Mouse (Mus musculus): ENCODE data around the gene Obox8.

Gene Obox8

DNA sequence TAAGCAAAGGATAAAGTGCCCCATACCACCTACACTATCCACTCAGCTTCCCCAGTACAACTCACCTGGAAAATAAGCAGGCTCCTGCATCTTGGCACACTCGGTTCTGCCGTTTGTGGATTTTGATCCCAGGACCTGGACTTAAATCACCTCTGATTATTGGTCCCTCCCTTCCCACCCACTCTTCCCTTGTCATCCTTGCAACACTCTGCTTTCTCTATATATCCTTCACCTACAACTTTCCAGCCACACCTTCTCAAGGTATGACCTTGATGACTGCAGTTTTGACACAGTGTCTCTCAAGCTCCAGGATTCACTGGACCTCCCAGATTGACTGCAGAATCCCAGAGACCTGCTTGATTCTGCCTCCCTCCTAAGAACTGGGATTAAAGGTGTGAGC is at the start of gene Obox8:
Gene Obox8 (minus strand): TSS at position 101 of the 400 bp plus-strand sequence.
- DNase-seq (ENCODE audit: low read depth), result no peak

DNA sequence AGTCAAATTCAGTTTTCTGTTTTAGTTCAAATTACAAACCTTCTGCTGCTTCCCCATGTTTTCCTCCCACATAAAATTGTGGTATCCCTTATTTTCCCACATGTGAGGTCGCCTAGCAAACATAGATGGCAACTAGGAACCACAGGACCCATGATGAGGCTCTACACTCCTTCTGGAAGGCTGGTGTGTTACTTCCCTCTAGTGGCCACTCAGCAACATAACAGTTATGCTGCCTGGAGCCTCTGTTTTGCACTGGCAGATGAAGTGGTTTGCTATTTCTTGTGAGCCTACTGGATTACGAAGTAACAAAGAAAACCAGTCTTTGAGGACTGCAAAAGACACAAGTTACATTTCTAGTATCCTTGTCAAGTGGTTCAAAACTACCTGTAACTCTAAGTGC is 16.1 kb downstream of the Obox8 start:
- peak; percentile 50 for DNase-seq (ENCODE audit: low read depth)

DNA sequence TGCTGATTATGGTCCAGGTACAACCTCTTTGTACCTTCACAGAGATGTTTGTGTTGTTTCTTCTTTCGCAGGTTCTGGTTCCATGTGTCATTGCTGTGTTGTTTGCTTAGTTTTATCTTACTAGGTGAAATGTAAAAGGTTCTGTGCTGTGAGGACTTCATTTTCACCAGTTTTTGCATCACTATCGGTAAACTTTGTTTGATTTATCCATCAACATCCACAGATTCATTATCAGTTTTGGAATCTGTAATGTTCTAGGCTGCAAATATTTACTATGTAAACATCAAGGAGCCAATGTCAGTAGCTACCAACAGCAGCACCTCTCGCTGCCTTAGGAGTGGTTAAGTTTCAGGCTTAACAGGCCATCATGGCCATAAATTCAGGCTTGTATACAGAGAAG is 24.7 kb downstream of the Obox8 start:
- no peak for DNase-seq (ENCODE audit: low read depth)

DNA sequence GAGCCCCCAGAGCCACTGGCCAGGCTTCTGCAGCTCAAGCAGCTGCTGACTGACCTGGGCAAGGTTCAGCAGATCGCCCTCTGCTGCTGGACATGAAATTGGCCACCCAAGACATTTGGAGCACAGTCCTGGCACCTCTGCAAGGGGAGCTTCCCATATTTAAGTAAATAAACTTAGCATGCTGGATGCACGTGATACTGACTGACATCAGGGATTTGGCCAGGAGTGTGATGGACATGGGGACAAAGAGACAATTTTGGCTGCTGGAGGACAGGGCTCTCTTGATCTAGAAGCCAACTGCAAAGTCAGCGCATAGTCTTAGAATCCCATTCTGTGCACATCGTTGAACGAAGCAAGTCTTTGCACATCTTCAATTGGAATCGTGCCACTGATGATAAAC is 25.8 kb downstream of the Obox8 start:
- no peak for DNase-seq (ENCODE audit: low read depth)

Measured in 416B (cell line).